Comparison of ENCODE assay signal across 9 mouse cellular contexts in genomic region chr3:116113443-116114241, GRCm38 (mm10). TPM values are rescaled to one million over a fixed set of nuclear protein-coding genes. Genes with fewer than 3 reads are reported as not detected.
A peak's percentile ranks its signal among the peaks of the same experiment; 100 is the strongest.
DNase-seq lines count a peak whose midpoint lies in the region; ATAC-seq and TF ChIP-seq lines count a peak whose summit lies in the region.
"Had no signal": no experiment of that assay in that cellular context is flagged by ENCODE, and none has a peak within 500 bp of the region (broad histone marks: within the 10 kb centered on the region; RNA-seq: fewer than 3 reads in every experiment).

No protein-coding gene starts in this region.

- H3K4me3 ChIP-seq in lung, embryonic 16.5 days (ENCODE audit: low read length): no peak overlapping the region
- H3K4me3 ChIP-seq in embryonic fibroblast, embryonic 13.5 days (ENCODE audit: insufficient read depth, low read length): peak overlapping the region; percentile 9; the same call in 1 of the 2 replicates
- no peak overlapping the region for H3K4me3 ChIP-seq in limb, embryonic 11.5 days (ENCODE audit: low read depth, low read length)
- no peak overlapping the region for H3K4me3 ChIP-seq in stomach, embryonic 15.5 days (replicated peaks)
- H3K4me3 ChIP-seq in liver, embryonic 12.5 days: no peak overlapping the region

- peaks cover 9% of the 10 kb centered on the region for H3K4me1 ChIP-seq in lung, embryonic 16.5 days (replicated peaks; ENCODE audit: control insufficient read depth, insufficient read depth, low read length)
- H3K4me1 ChIP-seq in embryonic fibroblast, embryonic 13.5 days (ENCODE audit: control insufficient read depth, insufficient read depth, low read length): peaks cover 17% of the 10 kb centered on the region
- H3K4me1 ChIP-seq in limb, embryonic 11.5 days (ENCODE audit: control insufficient read depth, insufficient read depth, low read length): peaks cover 21% of the 10 kb centered on the region
- H3K4me1 ChIP-seq in stomach, embryonic 15.5 days: peaks cover 8% of the 10 kb centered on the region; the same call in 1 of the 2 replicates
- H3K4me1 ChIP-seq in liver, embryonic 12.5 days: no peaks in the 10 kb centered on the region

- peak overlapping the region; percentile 12; the same call in 1 of the 2 replicates for H3K27ac ChIP-seq in lung, embryonic 16.5 days (ENCODE audit: low read length)
- H3K27ac ChIP-seq in embryonic fibroblast, embryonic 13.5 days (ENCODE audit: insufficient read depth, low read length): peak overlapping the region; percentile 99
- peak overlapping the region; percentile 86 for H3K27ac ChIP-seq in limb, embryonic 11.5 days (replicated peaks; ENCODE audit: low read depth, low read length)
- peak overlapping the region; percentile 81 for H3K27ac ChIP-seq in stomach, embryonic 15.5 days
- no peak overlapping the region for H3K27ac ChIP-seq in liver, embryonic 12.5 days

- no peak; the same call in 1 of the 2 replicates for TF ChIP-seq POLR2A in embryonic fibroblast, embryonic 13.5 days (IDR thresholded peaks at IDR 0.05; ENCODE audit: low read depth, low read length)

- 0 out of 2 replicates have a peak, but pooled peaks cover 3% of the 10 kb centered on the region for H3K36me3 ChIP-seq in lung, embryonic 16.5 days (ENCODE audit: control insufficient read depth, insufficient read depth, low read length)
- peaks cover 2% of the 10 kb centered on the region; the same call in 1 of the 2 replicates for H3K36me3 ChIP-seq in limb, embryonic 11.5 days (ENCODE audit: control insufficient read depth, insufficient read depth, low read length)
- H3K36me3 ChIP-seq in stomach, embryonic 15.5 days: no peaks in the 10 kb centered on the region
- peaks cover 12% of the 10 kb centered on the region; the same call in 1 of the 2 replicates for H3K36me3 ChIP-seq in liver, embryonic 12.5 days

- WGBS in lung, embryonic 16.5 days: 37% methylated on average over 7 of the region's 7 CpGs
- WGBS in limb, embryonic 11.5 days: 7% methylated on average over 7 of the region's 7 CpGs
- WGBS in stomach, embryonic 15.5 days: 32% methylated on average over 7 of the region's 7 CpGs
- WGBS in liver, embryonic 12.5 days (ENCODE audit: insufficient replicate concordance): 56% methylated on average over 7 of the region's 7 CpGs

- TF ChIP-seq CTCF in embryonic fibroblast, embryonic 13.5 days (IDR thresholded peaks at IDR 0.05; ENCODE audit: borderline replicate concordance, insufficient read depth, low read length): no peak

- no peaks in the 10 kb centered on the region for H3K9me3 ChIP-seq in lung, embryonic 16.5 days (ENCODE audit: control insufficient read depth, low read length)
- H3K9me3 ChIP-seq in limb, embryonic 11.5 days (ENCODE audit: control insufficient read depth, low read length): no peaks in the 10 kb centered on the region
- no peaks in the 10 kb centered on the region for H3K9me3 ChIP-seq in stomach, embryonic 15.5 days
- H3K9me3 ChIP-seq in liver, embryonic 12.5 days (replicated peaks): no peaks in the 10 kb centered on the region

- H3K4me2 ChIP-seq in lung, embryonic 16.5 days (ENCODE audit: low read depth, low read length): no peak overlapping the region
- H3K4me2 ChIP-seq in limb, embryonic 11.5 days (ENCODE audit: low read depth, severe bottlenecking): peak overlapping the region; percentile 10; the same call in 1 of the 2 replicates
- H3K4me2 ChIP-seq in stomach, embryonic 15.5 days: no peak overlapping the region; the same call in 1 of the 2 replicates
- no peak overlapping the region for H3K4me2 ChIP-seq in liver, embryonic 12.5 days

- H3K27me3 ChIP-seq in lung, embryonic 16.5 days (ENCODE audit: control insufficient read depth, insufficient read depth, low read depth, low read length): no peaks in the 10 kb centered on the region
- H3K27me3 ChIP-seq in limb, embryonic 11.5 days (ENCODE audit: control insufficient read depth, insufficient read depth, low read length): no peaks in the 10 kb centered on the region
- no peaks in the 10 kb centered on the region for H3K27me3 ChIP-seq in stomach, embryonic 15.5 days (replicated peaks)
- H3K27me3 ChIP-seq in liver, embryonic 12.5 days (replicated peaks): no peaks in the 10 kb centered on the region

- no peak for ATAC-seq in lung, embryonic 16.5 days (ENCODE audit: low read depth)
- ATAC-seq in limb, embryonic 11.5 days (ENCODE audit: insufficient number of reproducible peaks, low FRiP score, low TSS enrichment, low read depth): peak; percentile 33
- no peak for ATAC-seq in stomach, embryonic 15.5 days (ENCODE audit: insufficient read depth, low FRiP score, low read depth)
- no peak for ATAC-seq in liver, embryonic 12.5 days

- no peak overlapping the region for H3K9ac ChIP-seq in lung, embryonic 16.5 days (ENCODE audit: low read length)
- no peak overlapping the region for H3K9ac ChIP-seq in limb, embryonic 11.5 days (ENCODE audit: low read length)
- H3K9ac ChIP-seq in stomach, embryonic 15.5 days: no peak overlapping the region
- no peak overlapping the region for H3K9ac ChIP-seq in liver, embryonic 12.5 days

- no peak for DNase-seq in lung, adult 18-20 months
- DNase-seq in limb, embryonic 11.5 days (ENCODE audit: low spot score): peak; percentile 50
- DNase-seq in frontal cortex, adult 2 months (ENCODE audit: extremely low spot score in 1 of 2, low spot score in 1 of 2): no peak
- DNase-seq in adrenal gland, adult (ENCODE audit: inconsistent age in 2 of 2, low spot score in 1 of 2): no peak
- DNase-seq: cerebellum, adult 9-11 months had no signal

RNA-seq across cellular contexts. Expression of gene Vcam1, which starts 15.8 kb away (rescaled TPM):
- polyA plus RNA-seq in lung, embryonic 16.5 days (2015; fragmentation: Nextera tagmentation; extraction: Ambion mirVana): 117 and 118 TPM in 2 replicates
- polyA plus RNA-seq in embryonic fibroblast, embryonic 13.5 days (2011; ENCODE audit: insufficient read length, low read depth, missing spikeins): 114 and 127 TPM in 2 replicates
- 74.3 and 78.8 TPM in 2 replicates for polyA plus RNA-seq in limb, embryonic 11.5 days (2014; fragmentation: Nextera tagmentation; extraction: Ambion mirVana)
- 52.1 and 53.7 TPM in 2 replicates for polyA plus RNA-seq in stomach, embryonic 15.5 days (2015; fragmentation: Nextera tagmentation; extraction: Ambion mirVana)
- polyA plus RNA-seq in frontal cortex, adult 2 months (2012; rRNA removed): 15.1 and 19.2 TPM in 2 replicates
- polyA plus RNA-seq in liver, embryonic 12.5 days (2016; fragmentation: Nextera tagmentation; extraction: Ambion mirVana): 47.5 and 51.6 TPM in 2 replicates
